Mouse (Mus musculus): Measurements from ENCODE around the gene Kdm4b. TPM values are rescaled to one million over a fixed set of nuclear protein-coding genes. Genes with fewer than 3 reads are reported as not detected.

Gene Kdm4b
- polyA plus RNA-seq, 1 experiment from 2014 or later, result 39.1 TPM

- Histone ChIP-seq H3K4me3 (ENCODE audit: low read length) (no peak overlapping the region), H3K9me3 (ENCODE audit: low read length) (no peaks in the 10 kb centered on the region), H3K27me3 (ENCODE audit: insufficient read depth, low read length) (no peaks in the 10 kb centered on the region), H3K4me2 (replicated peaks; ENCODE audit: low read depth, low read length) (no peak overlapping the region), H3K9ac (replicated peaks; ENCODE audit: low read length) (no peak overlapping the region; the same call in 1 of the 2 replicates), H3K4me1 (ENCODE audit: insufficient read depth, low read length) (peaks cover 56% of the 10 kb centered on the region), H3K36me3 (ENCODE audit: insufficient read depth, low read length) (peaks cover 9% of the 10 kb centered on the region), H3K27ac (ENCODE audit: low read length) (peak overlapping the region; percentile 95)
- ATAC-seq (ENCODE audit: low FRiP score, low TSS enrichment), result peak; percentile 35; the same call in 1 of the 2 replicates
- WGBS, result 34% methylated on average over 6 of the region's 6 CpGs
Observed at GRCm38 (mm10) chr17:56379281-56379834, 53.5 kb downstream of the Kdm4b start.

DNA sequence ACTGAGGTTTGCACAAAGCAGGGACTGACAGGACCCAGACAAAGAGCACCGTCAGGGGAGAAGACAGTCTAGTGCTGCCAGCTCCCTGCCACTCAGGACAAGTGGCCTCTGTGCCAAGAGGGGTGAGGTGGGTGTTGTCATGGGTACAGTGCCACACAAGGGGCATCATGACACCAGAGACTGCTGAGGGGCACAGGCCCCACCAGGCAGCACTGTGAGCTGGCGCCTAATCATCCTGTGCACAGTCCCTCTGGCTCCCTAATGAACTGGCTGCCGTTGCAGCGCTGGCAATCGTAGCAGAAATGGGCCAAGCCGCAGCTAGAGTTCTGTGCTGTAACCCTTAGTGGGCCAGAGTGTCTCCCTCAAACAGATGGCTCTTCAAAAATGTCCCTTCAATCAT is 54.4 kb downstream of the Kdm4b start:
- Histone ChIP-seq H3K4me1 (ENCODE audit: insufficient read depth, low read length) (peaks cover 65% of the 10 kb centered on the region), H3K27me3 (ENCODE audit: insufficient read depth, low read length) (no peaks in the 10 kb centered on the region), H3K36me3 (ENCODE audit: insufficient read depth, low read length) (peaks cover 9% of the 10 kb centered on the region), H3K27ac (ENCODE audit: low read length) (peak overlapping the region; percentile 95), H3K9me3 (ENCODE audit: low read length) (no peaks in the 10 kb centered on the region), H3K4me3 (ENCODE audit: low read length) (no peak overlapping the region), H3K4me2 (replicated peaks; ENCODE audit: low read depth, low read length) (no peak overlapping the region), H3K9ac (replicated peaks; ENCODE audit: low read length) (no peak overlapping the region)
- ATAC-seq (ENCODE audit: low FRiP score, low TSS enrichment), result no peak
- WGBS, result 37% methylated on average over 6 of the region's 6 CpGs

- Histone ChIP-seq H3K9me3 (ENCODE audit: low read length) (no peaks in the 10 kb centered on the region), H3K9ac (replicated peaks; ENCODE audit: low read length) (no peak overlapping the region), H3K4me3 (ENCODE audit: low read length) (no peak overlapping the region), H3K27me3 (ENCODE audit: insufficient read depth, low read length) (no peaks in the 10 kb centered on the region), H3K4me2 (replicated peaks; ENCODE audit: low read depth, low read length) (no peak overlapping the region), H3K4me1 (ENCODE audit: insufficient read depth, low read length) (peaks cover 66% of the 10 kb centered on the region), H3K36me3 (ENCODE audit: insufficient read depth, low read length) (peaks cover 12% of the 10 kb centered on the region), H3K27ac (ENCODE audit: low read length) (peak overlapping the region; percentile 95)
- peak; percentile 86 for ATAC-seq (ENCODE audit: low FRiP score, low TSS enrichment)
- WGBS, result 38% methylated on average over 5 of the region's 5 CpGs
Observed at GRCm38 (mm10) chr17:56381183-56381582, 55.3 kb downstream of the Kdm4b start.

DNA sequence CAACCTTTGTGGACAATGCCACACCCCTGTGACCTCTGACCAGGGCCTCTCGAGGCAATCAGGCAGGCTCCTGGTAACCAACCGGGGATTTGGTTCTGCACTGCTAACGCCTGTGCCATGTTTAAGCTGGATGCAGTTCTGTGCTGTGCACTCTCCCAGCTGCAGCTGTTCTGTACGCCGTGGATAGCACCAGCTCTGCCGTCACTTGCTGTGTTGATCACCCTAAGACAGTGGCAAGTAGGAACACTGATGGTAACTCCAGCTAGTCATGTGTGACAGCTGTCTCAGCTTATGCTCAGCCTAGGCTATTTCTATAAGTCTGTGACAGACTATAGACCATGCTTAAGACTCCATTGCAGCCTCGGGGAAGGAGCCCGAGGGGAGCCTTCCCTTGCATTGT is 57.1 kb downstream of the Kdm4b start:
- no peak for ATAC-seq (ENCODE audit: low FRiP score, low TSS enrichment)
- Histone ChIP-seq H3K27ac (ENCODE audit: low read length) (no peak overlapping the region; the same call in 1 of the 2 replicates), H3K4me1 (ENCODE audit: insufficient read depth, low read length) (peaks cover 69% of the 10 kb centered on the region), H3K27me3 (ENCODE audit: insufficient read depth, low read length) (no peaks in the 10 kb centered on the region), H3K9ac (replicated peaks; ENCODE audit: low read length) (no peak overlapping the region), H3K36me3 (ENCODE audit: insufficient read depth, low read length) (peaks cover 15% of the 10 kb centered on the region), H3K4me3 (ENCODE audit: low read length) (no peak overlapping the region), H3K4me2 (replicated peaks; ENCODE audit: low read depth, low read length) (no peak overlapping the region), H3K9me3 (ENCODE audit: low read length) (no peaks in the 10 kb centered on the region)
- 48% methylated on average over 8 of the region's 8 CpGs for WGBS

DNA sequence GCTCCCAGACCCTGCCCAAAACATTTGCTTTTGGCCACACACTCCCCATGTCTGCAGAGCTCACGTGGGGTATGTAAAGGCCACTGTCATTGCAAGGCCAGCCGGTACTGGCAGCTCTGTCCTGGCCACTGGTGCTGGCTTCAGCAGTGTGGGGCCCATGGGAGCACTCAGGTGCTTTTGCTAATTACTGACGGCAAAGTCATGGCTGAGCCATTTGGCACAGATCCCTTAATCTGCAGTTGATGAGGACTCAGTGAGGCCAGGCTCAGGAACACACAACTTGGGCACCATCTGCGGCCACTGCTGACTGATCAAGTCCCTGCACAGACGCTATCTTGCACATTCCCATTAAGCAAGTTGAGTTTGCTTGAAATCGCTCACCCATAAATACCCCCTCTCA is 59.0 kb downstream of the Kdm4b start:
- peak overlapping the region; percentile 25 for H3K27ac ChIP-seq (ENCODE audit: low read length)
- H3K9ac ChIP-seq (replicated peaks; ENCODE audit: low read length), result no peak overlapping the region
- H3K4me1 ChIP-seq (ENCODE audit: insufficient read depth, low read length), result peaks cover 52% of the 10 kb centered on the region
- H3K9me3 ChIP-seq (ENCODE audit: low read length), result no peaks in the 10 kb centered on the region
- H3K27me3 ChIP-seq (ENCODE audit: insufficient read depth, low read length), result no peaks in the 10 kb centered on the region
- peaks cover 33% of the 10 kb centered on the region for H3K36me3 ChIP-seq (ENCODE audit: insufficient read depth, low read length)
- peak; percentile 2 for ATAC-seq (ENCODE audit: low FRiP score, low TSS enrichment)
- WGBS, result 38% methylated on average over 6 of the region's 6 CpGs
- no peak overlapping the region for H3K4me2 ChIP-seq (replicated peaks; ENCODE audit: low read depth, low read length)
- H3K4me3 ChIP-seq (ENCODE audit: low read length), result no peak overlapping the region

DNA sequence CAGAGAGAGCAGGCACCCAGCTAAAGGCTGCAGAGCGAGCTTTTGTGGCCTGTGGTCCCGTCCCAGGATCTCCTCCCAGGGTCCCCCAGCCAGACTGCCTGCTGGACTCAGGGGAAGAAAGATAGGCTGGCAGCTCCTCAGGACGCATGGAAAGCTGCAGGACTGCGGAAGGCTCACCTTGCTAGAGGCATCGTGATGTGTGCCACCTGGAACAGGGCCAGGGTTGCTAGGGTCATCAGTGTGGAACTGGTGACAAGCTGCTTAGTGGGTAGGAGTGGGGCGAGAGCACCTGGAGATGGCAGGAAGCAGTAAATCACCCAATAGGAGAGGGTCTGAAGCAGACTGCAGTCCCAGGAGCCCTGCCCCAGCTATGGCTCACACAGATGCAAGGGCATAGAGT is 61.8 kb downstream of the Kdm4b start:
- Histone ChIP-seq H3K9me3 (ENCODE audit: low read length) (no peaks in the 10 kb centered on the region), H3K9ac (replicated peaks; ENCODE audit: low read length) (no peak overlapping the region), H3K4me2 (replicated peaks; ENCODE audit: low read depth, low read length) (no peak overlapping the region), H3K4me3 (ENCODE audit: low read length) (no peak overlapping the region), H3K27ac (ENCODE audit: low read length) (no peak overlapping the region), H3K36me3 (ENCODE audit: insufficient read depth, low read length) (peaks cover 49% of the 10 kb centered on the region), H3K4me1 (ENCODE audit: insufficient read depth, low read length) (peaks cover 27% of the 10 kb centered on the region), H3K27me3 (ENCODE audit: insufficient read depth, low read length) (no peaks in the 10 kb centered on the region)
- 0 out of 2 replicates have a peak, but pooled peaks have one; percentile 8 for ATAC-seq (ENCODE audit: low FRiP score, low TSS enrichment)
- 45% methylated on average over 6 of the region's 6 CpGs for WGBS

DNA sequence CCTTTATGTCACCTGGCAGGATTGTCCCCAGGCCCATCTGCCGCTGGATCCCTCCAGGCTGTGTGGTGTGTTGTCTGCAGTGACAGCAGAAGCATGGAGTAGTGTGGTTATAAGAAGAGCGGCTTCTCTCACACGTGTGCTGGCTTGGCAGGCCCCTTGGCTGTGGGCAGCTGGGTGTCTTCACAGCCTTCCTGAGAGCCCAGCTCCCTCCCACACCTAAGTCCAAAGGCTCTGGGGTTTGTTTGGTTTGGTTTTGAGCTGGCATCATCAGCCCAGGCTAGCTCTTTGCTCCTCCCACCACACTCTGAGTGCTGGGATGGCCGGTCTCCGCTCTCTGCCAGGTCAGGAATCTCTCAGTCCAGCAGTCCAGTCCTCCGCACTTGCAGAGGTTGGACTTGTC is 67.4 kb downstream of the Kdm4b start:
- Histone ChIP-seq H3K4me3 (ENCODE audit: low read length) (no peak overlapping the region), H3K27me3 (ENCODE audit: insufficient read depth, low read length) (no peaks in the 10 kb centered on the region), H3K36me3 (ENCODE audit: insufficient read depth, low read length) (peaks cover 62% of the 10 kb centered on the region), H3K27ac (ENCODE audit: low read length) (no peak overlapping the region), H3K9ac (replicated peaks; ENCODE audit: low read length) (no peak overlapping the region), H3K9me3 (ENCODE audit: low read length) (no peaks in the 10 kb centered on the region), H3K4me2 (replicated peaks; ENCODE audit: low read depth, low read length) (no peak overlapping the region), H3K4me1 (ENCODE audit: insufficient read depth, low read length) (no peaks in the 10 kb centered on the region)
- WGBS, result 82% methylated on average over 6 of the region's 6 CpGs
- no peak for ATAC-seq (ENCODE audit: low FRiP score, low TSS enrichment)

- no peak for ATAC-seq (ENCODE audit: low FRiP score, low TSS enrichment)
- no peak overlapping the region for H3K27ac ChIP-seq (ENCODE audit: low read length)
- no peaks in the 10 kb centered on the region for H3K9me3 ChIP-seq (ENCODE audit: low read length)
- H3K4me2 ChIP-seq (replicated peaks; ENCODE audit: low read depth, low read length), result no peak overlapping the region
- peaks cover 58% of the 10 kb centered on the region for H3K36me3 ChIP-seq (ENCODE audit: insufficient read depth, low read length)
- whole genome bisulfite sequencing, result 98% methylated on average over 10 of the region's 10 CpGs
- H3K9ac ChIP-seq (replicated peaks; ENCODE audit: low read length), result no peak overlapping the region
- no peaks in the 10 kb centered on the region for H3K27me3 ChIP-seq (ENCODE audit: insufficient read depth, low read length)
- no peak overlapping the region for H3K4me3 ChIP-seq (ENCODE audit: low read length)
- no peaks in the 10 kb centered on the region for H3K4me1 ChIP-seq (ENCODE audit: insufficient read depth, low read length)
Observed at GRCm38 (mm10) chr17:56393889-56394288, 68.0 kb downstream of the Kdm4b start.

DNA sequence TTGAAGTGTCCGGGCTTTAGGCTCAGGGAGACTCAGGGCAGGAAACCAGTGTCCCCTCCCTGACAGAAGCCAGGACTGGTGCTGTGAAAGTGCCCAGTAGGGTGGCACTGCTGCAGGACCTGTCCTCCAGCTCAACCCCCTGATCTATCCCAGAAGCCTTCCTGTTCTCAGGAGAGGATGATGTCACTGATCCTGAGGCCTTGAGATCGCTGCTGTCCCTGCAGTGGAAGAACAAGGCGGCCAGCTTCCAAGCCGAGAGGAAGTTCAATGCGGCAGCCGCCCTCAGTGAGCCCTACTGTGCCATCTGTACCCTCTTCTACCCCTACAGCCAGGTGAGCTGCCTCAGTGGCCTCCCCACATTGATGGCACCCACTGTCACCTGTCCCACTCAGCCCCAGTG is 70.2 kb downstream of the Kdm4b start:
- Histone ChIP-seq H3K4me3 (ENCODE audit: low read length) (no peak overlapping the region), H3K27me3 (ENCODE audit: insufficient read depth, low read length) (no peaks in the 10 kb centered on the region), H3K9me3 (ENCODE audit: low read length) (no peaks in the 10 kb centered on the region), H3K4me2 (replicated peaks; ENCODE audit: low read depth, low read length) (no peak overlapping the region), H3K9ac (replicated peaks; ENCODE audit: low read length) (no peak overlapping the region), H3K4me1 (ENCODE audit: insufficient read depth, low read length) (no peaks in the 10 kb centered on the region), H3K27ac (ENCODE audit: low read length) (no peak overlapping the region), H3K36me3 (ENCODE audit: insufficient read depth, low read length) (peaks cover 59% of the 10 kb centered on the region)
- ATAC-seq (ENCODE audit: low FRiP score, low TSS enrichment), result no peak
- WGBS, result 92% methylated on average over 6 of the region's 6 CpGs

DNA sequence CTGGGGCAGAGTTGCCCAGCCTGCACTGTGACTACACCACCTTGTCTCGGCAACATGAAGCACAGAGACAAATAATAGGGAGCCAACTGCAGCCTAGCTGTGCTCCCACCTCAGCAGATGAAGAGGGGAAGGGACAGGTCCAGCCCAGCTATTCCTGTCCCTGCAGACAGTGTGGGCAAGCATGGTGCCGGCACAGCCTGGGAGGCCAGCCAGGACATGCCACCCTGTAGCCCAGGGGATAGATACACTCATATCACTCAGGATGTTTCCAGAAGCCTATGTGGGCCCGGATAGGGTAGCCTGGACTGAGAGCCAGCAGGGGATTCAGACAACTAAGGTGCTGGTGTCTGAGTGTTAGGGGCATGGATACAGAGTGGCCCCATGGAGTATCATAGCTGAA is 74.4 kb downstream of the Kdm4b start:
- H3K27me3 ChIP-seq (ENCODE audit: insufficient read depth, low read length), result no peaks in the 10 kb centered on the region
- no peaks in the 10 kb centered on the region for H3K9me3 ChIP-seq (ENCODE audit: low read length)
- H3K27ac ChIP-seq (ENCODE audit: low read length), result no peak overlapping the region
- no peak overlapping the region for H3K4me3 ChIP-seq (ENCODE audit: low read length)
- H3K9ac ChIP-seq (replicated peaks; ENCODE audit: low read length), result no peak overlapping the region
- 88% methylated on average over 3 of the region's 3 CpGs for WGBS
- no peak overlapping the region for H3K4me2 ChIP-seq (replicated peaks; ENCODE audit: low read depth, low read length)
- H3K4me1 ChIP-seq (ENCODE audit: insufficient read depth, low read length), result no peaks in the 10 kb centered on the region
- no peak for ATAC-seq (ENCODE audit: low FRiP score, low TSS enrichment)
- peaks cover 53% of the 10 kb centered on the region for H3K36me3 ChIP-seq (ENCODE audit: insufficient read depth, low read length)

Data from kidney, embryonic 16.5 days (tissue).